Mouse (Mus musculus): Measurements from ENCODE around the gene Cd300lf. TPM values are rescaled to one million over a fixed set of nuclear protein-coding genes. Genes with fewer than 3 reads are reported as not detected.

Cd300lf gene
- total and polyA plus RNA-seq, 3 experiments, result 15.5 to 36.9 (median 35.3) TPM

DNA sequence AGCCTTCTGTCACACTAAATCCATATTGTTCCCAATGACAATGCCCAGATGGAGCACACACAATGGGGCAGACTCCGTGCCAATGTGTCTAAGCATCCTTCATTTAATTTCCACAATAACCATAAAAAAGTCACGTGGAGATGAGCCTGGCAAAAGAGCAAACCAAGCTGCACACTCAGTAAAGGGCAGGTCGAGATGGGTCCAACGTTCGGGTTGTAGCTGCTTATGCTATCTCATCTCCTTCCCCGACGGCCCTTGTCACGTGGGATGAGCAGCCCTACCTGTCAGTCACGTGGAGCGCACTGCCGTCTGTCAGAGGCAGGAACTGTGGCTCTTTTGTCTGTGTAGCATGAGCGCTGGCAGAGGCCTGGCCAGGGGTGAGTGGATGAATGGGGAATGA is 49.2 kb downstream of the Cd300lf start:
- no peak overlapping the region for H3K4me2 ChIP-seq (ENCODE audit: insufficient read depth, low read depth, poor library complexity, severe bottlenecking)
- TF ChIP-seq USF1 (IDR thresholded peaks at IDR 0.05; ENCODE audit: low read depth, low read length), result no peak
- no peak for TF ChIP-seq EP300 (IDR thresholded peaks at IDR 0.05; ENCODE audit: low read length)
- TF ChIP-seq NELFE (IDR thresholded peaks at IDR 0.05; ENCODE audit: low read depth, low read length), result no peak
- TF ChIP-seq MXI1 (IDR thresholded peaks at IDR 0.05; ENCODE audit: low read depth, low read length), result no peak
- no peak for TF ChIP-seq ZMIZ1 (IDR thresholded peaks at IDR 0.05; ENCODE audit: low read depth, low read length)
- TF ChIP-seq GABPA (IDR thresholded peaks at IDR 0.05; ENCODE audit: insufficient replicate concordance, low read depth, low read length), result no peak
- TF ChIP-seq TCF12 (IDR thresholded peaks at IDR 0.05; ENCODE audit: low read depth, low read length), result no peak
- no peak for TF ChIP-seq CTCF (conservative IDR thresholded peaks at IDR 0.05 in 1 of 2, IDR thresholded peaks at IDR 0.05 in 1 of 2; ENCODE audit: low read depth in 2 of 2, low read length in 2 of 2)
- TF ChIP-seq MAX (IDR thresholded peaks at IDR 0.05; ENCODE audit: low read length), result no peak
- TF ChIP-seq ETS1 (conservative IDR thresholded peaks at IDR 0.05; ENCODE audit: low read depth, low read length), result no peak
- TF ChIP-seq NRF1 (IDR thresholded peaks at IDR 0.05; ENCODE audit: low read depth, low read length), result no peak
- TF ChIP-seq ZKSCAN1 (IDR thresholded peaks at IDR 0.05; ENCODE audit: borderline replicate concordance, low read depth, low read length), result no peak
- no peak for TF ChIP-seq UBTF (IDR thresholded peaks at IDR 0.05; ENCODE audit: low read depth, low read length)
- TF ChIP-seq POLR2A (IDR thresholded peaks at IDR 0.05; ENCODE audit: low read depth, low read length), result no peak
- no peak for TF ChIP-seq JUN (IDR thresholded peaks at IDR 0.05; ENCODE audit: insufficient read depth, low read depth, low read length)
- no peak for TF ChIP-seq RAD21 (IDR thresholded peaks at IDR 0.05; ENCODE audit: low read depth, low read length)
- no peak for TF ChIP-seq ELF1 (IDR thresholded peaks at IDR 0.05; ENCODE audit: low read depth, low read length)
- TF ChIP-seq BHLHE40 (IDR thresholded peaks at IDR 0.05; ENCODE audit: low read depth, low read length), result no peak
- H3K9me3 ChIP-seq (replicated peaks; ENCODE audit: low read length), result no peaks in the 10 kb centered on the region
- H3K4me3 ChIP-seq (replicated peaks in 1 of 3; ENCODE audit: low read depth in 2 of 3, low read length in 2 of 3, poor library complexity in 1 of 3), result no peak overlapping the region
- no peak for DNase-seq (ENCODE audit: extremely low read depth)
- H3K4me1 ChIP-seq (ENCODE audit: control insufficient read depth in 1 of 2, insufficient read depth in 2 of 2), result peaks cover 12 to 30% of the 10 kb centered on the region in 2 experiments
- H3K9ac ChIP-seq (ENCODE audit: insufficient read depth, low read depth), result no peak overlapping the region
- dilution Hi-C loops (cut with MboI; ENCODE audit: extremely low pct_ligation_motif_present, extremely low pct_unique_long_range_greater_than_20kb, low sequenced_read_pairs), result no loop called here
- H3K36me3 ChIP-seq (replicated peaks in 1 of 2; ENCODE audit: control insufficient read depth in 1 of 2, insufficient read depth in 1 of 2, low read length in 1 of 2), result no peaks in the 10 kb centered on the region
- H3K79me2 ChIP-seq (replicated peaks; ENCODE audit: control insufficient read depth, extremely low read depth, insufficient read depth, poor library complexity, severe bottlenecking), result no peaks in the 10 kb centered on the region
- H3K27me3 ChIP-seq (replicated peaks), result peaks cover 3% of the 10 kb centered on the region
- in situ Hi-C loops (cut with MboI; ENCODE audit: low pct_ligation_motif_present, low pct_unique_long_range_greater_than_20kb, low sequenced_read_pairs), result loop anchor here (5.0 kb wide), 1 partner anchor 73 kb away; no protein-coding TSS in a partner anchor
- no peak overlapping the region for H3K27ac ChIP-seq (ENCODE audit: insufficient read depth, low read depth)

DNA sequence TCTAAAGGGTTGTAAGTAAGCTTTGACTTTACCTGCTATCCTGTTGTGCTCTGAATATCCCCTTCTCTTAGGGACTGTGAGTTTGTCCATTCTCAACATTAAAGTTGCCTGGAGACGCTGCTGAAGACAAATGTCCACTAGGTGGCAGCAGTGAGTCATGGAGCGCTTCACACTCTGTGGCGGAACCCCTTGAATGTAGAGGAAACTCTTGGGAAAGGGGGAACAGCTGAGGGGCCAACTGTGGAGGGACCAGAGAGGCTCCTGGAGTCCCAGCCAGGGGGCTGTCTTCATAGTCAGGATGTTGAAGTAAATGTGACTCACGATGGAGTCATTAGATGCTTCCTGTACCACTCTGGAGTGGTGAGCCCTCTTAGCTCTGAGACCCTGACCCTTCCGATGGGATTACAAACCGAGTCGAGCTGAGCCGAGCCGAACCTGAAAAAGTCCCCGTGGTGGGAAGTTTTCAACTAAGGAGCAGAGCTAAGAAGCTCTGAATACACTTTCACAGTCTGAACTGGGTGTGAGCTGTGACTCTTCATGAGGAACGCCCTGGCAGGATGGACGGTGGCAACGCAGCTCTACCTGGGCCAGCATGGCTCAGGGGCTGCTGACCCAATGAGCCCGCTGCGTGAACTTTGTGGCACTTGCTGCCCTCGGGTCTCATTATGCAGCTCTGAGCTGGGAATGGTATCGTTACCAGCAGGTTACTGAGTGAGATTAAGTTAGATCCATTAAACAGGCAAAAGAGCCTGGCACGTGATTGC is 50.2 kb downstream of the Cd300lf start:
- in situ Hi-C loops (cut with MboI; ENCODE audit: low pct_ligation_motif_present, low pct_unique_long_range_greater_than_20kb, low sequenced_read_pairs) (loop anchor here (5.0 kb wide), 1 partner anchor 74 kb away; no protein-coding TSS in a partner anchor), dilution Hi-C loops (cut with MboI; ENCODE audit: extremely low pct_ligation_motif_present, extremely low pct_unique_long_range_greater_than_20kb, low sequenced_read_pairs) (no loop called here)
- Histone ChIP-seq H3K36me3 (replicated peaks in 1 of 2; ENCODE audit: control insufficient read depth in 1 of 2, insufficient read depth in 1 of 2, low read length in 1 of 2) (no peaks in the 10 kb centered on the region), H3K27ac (ENCODE audit: insufficient read depth, low read depth) (no peak overlapping the region), H3K27me3 (replicated peaks) (peaks cover 3% of the 10 kb centered on the region), H3K9me3 (replicated peaks; ENCODE audit: low read length) (no peaks in the 10 kb centered on the region), H3K79me2 (replicated peaks; ENCODE audit: control insufficient read depth, extremely low read depth, insufficient read depth, poor library complexity, severe bottlenecking) (no peaks in the 10 kb centered on the region), H3K9ac (ENCODE audit: insufficient read depth, low read depth) (no peak overlapping the region), H3K4me2 (ENCODE audit: insufficient read depth, low read depth, poor library complexity, severe bottlenecking) (peak overlapping the region; percentile 11; the same call in 1 of the 2 replicates), H3K4me3 (replicated peaks in 1 of 3; ENCODE audit: low read depth in 2 of 3, low read length in 2 of 3, poor library complexity in 1 of 3) (no peak overlapping the region), H3K4me1 (ENCODE audit: control insufficient read depth in 1 of 2, insufficient read depth in 2 of 2) (peaks cover 15 to 23% of the 10 kb centered on the region in 2 experiments)
- DNase-seq (ENCODE audit: extremely low read depth), result peak; percentile 85
- TF ChIP-seq MYC (IDR thresholded peaks at IDR 0.05; ENCODE audit: low read depth, low read length) (0 out of 2 replicates have a peak, but pooled peaks have one; percentile 28), ZKSCAN1 (IDR thresholded peaks at IDR 0.05; ENCODE audit: borderline replicate concordance, low read depth, low read length) (no peak), NRF1 (IDR thresholded peaks at IDR 0.05; ENCODE audit: low read depth, low read length) (no peak), JUND (conservative IDR thresholded peaks at IDR 0.05; ENCODE audit: low read depth, low read length) (no peak), SMC3 (IDR thresholded peaks at IDR 0.05; ENCODE audit: low read depth, low read length) (peak; percentile 99), TCF12 (IDR thresholded peaks at IDR 0.05; ENCODE audit: low read depth, low read length) (no peak), UBTF (IDR thresholded peaks at IDR 0.05; ENCODE audit: low read depth, low read length) (no peak), RCOR1 (conservative IDR thresholded peaks at IDR 0.05; ENCODE audit: low read depth, low read length) (no peak), NELFE (IDR thresholded peaks at IDR 0.05; ENCODE audit: low read depth, low read length) (0 out of 2 replicates have a peak, but pooled peaks have one; percentile 7), RAD21 (IDR thresholded peaks at IDR 0.05; ENCODE audit: low read depth, low read length) (peak; percentile 100), CHD1 (IDR thresholded peaks at IDR 0.05; ENCODE audit: low read depth, low read length) (no peak), ETS1 (conservative IDR thresholded peaks at IDR 0.05; ENCODE audit: low read depth, low read length) (no peak), BHLHE40 (IDR thresholded peaks at IDR 0.05; ENCODE audit: low read depth, low read length) (no peak), MEF2A (IDR thresholded peaks at IDR 0.05; ENCODE audit: borderline replicate concordance, low read depth, low read length) (no peak), HCFC1 (IDR thresholded peaks at IDR 0.05; ENCODE audit: low read depth, low read length) (no peak), EP300 (IDR thresholded peaks at IDR 0.05; ENCODE audit: low read length) (no peak), USF2 (conservative IDR thresholded peaks at IDR 0.05; ENCODE audit: low read depth, low read length) (no peak), MAFK (IDR thresholded peaks at IDR 0.05; ENCODE audit: insufficient replicate concordance, low read length) (no peak), E2F4 (IDR thresholded peaks at IDR 0.05; ENCODE audit: insufficient replicate concordance, low read depth, low read length) (no peak), MAZ (IDR thresholded peaks at IDR 0.05; ENCODE audit: low read depth, low read length) (no peak)
